Mouse (Mus musculus) C2C12 (cell line): ENCODE results near the gene Med12l. TPM values are rescaled to one million over a fixed set of nuclear protein-coding genes. Genes with fewer than 3 reads are reported as not detected.

Experiments
- H3K27me3 ChIP-seq: one replicate; pipeline ENCODE4 v1.6.1; 2011; ENCODE audit not compliant: control insufficient read depth, insufficient read depth, insufficient read length
- H3K36me3 ChIP-seq: one replicate; pipeline ENCODE4 v1.6.1; 2011; ENCODE audit not compliant: control insufficient read depth, insufficient read depth
- H3K4me3 ChIP-seq: one replicate; pipeline ENCODE4 v1.5.1; 2011; ENCODE audit warnings: mild to moderate bottlenecking, control low read depth; ENCODE audit not compliant: poor library complexity, insufficient read depth, severe bottlenecking
- H3K79me2 ChIP-seq: one replicate; pipeline ENCODE4 v1.6.1; 2011; ENCODE audit not compliant: control insufficient read depth, insufficient read depth
- H3K79me3 ChIP-seq: one replicate; pipeline ENCODE4 v1.6.1; 2011; ENCODE audit warnings: low read depth, control low read depth
- H3ac ChIP-seq: one replicate; pipeline ENCODE3; 2011; ENCODE audit warnings: low read depth; ENCODE audit not compliant: control insufficient read depth, insufficient read length
- CEBPB ChIP-seq: IDR thresholded peaks from one replicate; pipeline ENCODE4 v1.6.1; 2011; ENCODE audit warnings: low read depth, mild to moderate bottlenecking, control low read depth, moderate library complexity
- CTCF ChIP-seq: IDR thresholded peaks from one replicate; pipeline ENCODE4 v1.5.1; 2011; ENCODE audit not compliant: control insufficient read depth, insufficient read depth, insufficient read length
- FOSL1 ChIP-seq: IDR thresholded peaks from one replicate; pipeline ENCODE4 v1.8.0; 2011; ENCODE audit warnings: mild to moderate bottlenecking, low read length; ENCODE audit not compliant: poor library complexity, insufficient read depth, severe bottlenecking
- MAX ChIP-seq: IDR thresholded peaks from one replicate; pipeline ENCODE4 v1.6.1; 2011; ENCODE audit warnings: mild to moderate bottlenecking, control low read depth
- MYOD1 ChIP-seq: IDR thresholded peaks from one replicate; pipeline ENCODE4 v1.6.1; 2011; ENCODE audit warnings: low read depth; ENCODE audit not compliant: control insufficient read depth, insufficient read length
- MYOG ChIP-seq: IDR thresholded peaks from one replicate; pipeline ENCODE4 v1.6.1; 2011; ENCODE audit not compliant: control insufficient read depth, insufficient read length; ENCODE audit errors: extremely low read depth
- USF1 ChIP-seq: IDR thresholded peaks from one replicate; pipeline ENCODE4 v1.6.1; 2011; ENCODE audit warnings: low read depth, mild to moderate bottlenecking, control low read depth, moderate library complexity
- long read RNA-seq, 2 experiments: library from polyadenylated mRNA; unstranded; transcript quantifications; one replicate each; pipeline ENCODE4 v2.0.0; 2019 to 2020
- polyA plus RNA-seq: library from polyadenylated mRNA; unstranded; fragments of >200 nt; fragmentation: generic; extraction: Trizol; gene quantifications from one replicate; pipeline ENCODE4 v1.2.1, GENCODE M21; 2012; ENCODE audit warnings: missing spikeins

Gene Med12l
- not detected for polyA plus RNA-seq
- long read RNA-seq, experiment 1: 0 reads
- long read RNA-seq, experiment 2: 0 reads

DNA sequence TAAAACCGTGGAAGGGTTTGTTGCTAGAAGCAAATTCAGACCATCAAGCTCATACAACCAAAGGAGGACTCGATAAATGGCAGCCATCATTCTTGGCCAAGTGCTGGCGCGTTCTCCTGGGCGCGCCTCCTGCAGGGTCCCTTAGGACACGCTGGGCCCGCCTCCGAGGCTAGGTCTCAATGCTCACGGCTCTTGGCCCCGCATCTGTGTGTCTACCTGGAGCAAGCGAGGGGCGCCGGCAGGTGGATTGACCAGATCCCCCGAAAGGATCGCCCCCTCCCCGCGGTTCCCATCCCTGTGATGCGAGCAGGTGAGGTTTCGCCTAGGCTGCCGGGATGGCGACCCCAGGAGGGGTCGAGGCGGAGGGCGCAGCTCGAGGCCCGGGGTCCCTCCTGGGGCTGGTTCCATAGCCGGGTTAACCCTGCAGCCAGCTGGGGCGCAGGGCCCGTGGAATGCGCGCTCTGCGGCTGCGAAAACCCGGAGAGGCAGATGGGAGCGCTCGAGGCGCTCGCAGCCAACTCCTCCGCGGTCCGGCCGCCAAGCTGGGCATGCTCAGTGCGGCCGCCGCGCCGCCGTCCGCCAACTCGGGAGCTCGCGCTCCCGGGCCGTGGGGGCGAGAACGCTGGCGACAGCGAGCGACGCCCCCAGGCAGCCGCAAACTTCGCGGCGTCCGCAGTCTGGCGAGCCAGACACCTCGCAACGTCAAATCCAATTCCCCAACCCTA lies at the start of gene Med12l:
Gene Med12l (plus strand): TSS at position 555 of the 725 bp plus-strand sequence.
- Histone ChIP-seq H3ac (no peak within 1 kb of the TSS), H3K79me2 (no peaks in the 10 kb centered on the region), H3K36me3 (no peaks in the 10 kb centered on the region), H3K4me3 (no peak within 1 kb of the TSS), H3K79me3 (no peaks in the 10 kb centered on the region), H3K27me3 (peaks cover 15% of the 10 kb centered on the region)
- TF ChIP-seq FOSL1 (no peak), MYOD1 (no peak), MYOG (no peak), MAX (no peak), USF1 (no peak), CTCF (no peak), CEBPB (no peak)

DNA sequence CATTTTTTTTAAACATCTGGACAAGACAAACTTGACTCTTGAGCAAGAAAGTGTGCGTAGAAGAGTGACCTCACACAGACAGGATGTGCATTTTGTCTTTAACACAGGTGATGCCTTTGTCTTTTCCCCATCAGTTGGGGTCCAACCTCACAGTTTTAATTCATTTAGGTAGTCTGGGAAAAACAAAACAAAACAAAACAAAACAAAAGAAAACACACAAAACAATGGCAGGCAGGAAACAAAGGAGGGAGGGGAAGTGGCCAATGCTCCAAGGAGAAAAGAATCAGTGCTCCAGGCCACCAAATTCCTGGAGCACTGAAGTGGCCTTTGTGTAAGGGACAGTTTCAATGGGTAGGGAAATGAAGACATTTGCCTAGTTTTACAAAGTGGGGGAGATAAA lies 44.5 kb upstream of the Med12l start:
- Histone ChIP-seq H3K79me2 (no peaks in the 10 kb centered on the region), H3K79me3 (no peaks in the 10 kb centered on the region), H3K36me3 (no peaks in the 10 kb centered on the region), H3K4me3 (no peak overlapping the region), H3K27me3 (no peaks in the 10 kb centered on the region), H3ac (no peak overlapping the region)
- TF ChIP-seq USF1 (no peak), CTCF (no peak), MYOG (no peak), MAX (no peak), FOSL1 (no peak), MYOD1 (no peak), CEBPB (no peak)

DNA sequence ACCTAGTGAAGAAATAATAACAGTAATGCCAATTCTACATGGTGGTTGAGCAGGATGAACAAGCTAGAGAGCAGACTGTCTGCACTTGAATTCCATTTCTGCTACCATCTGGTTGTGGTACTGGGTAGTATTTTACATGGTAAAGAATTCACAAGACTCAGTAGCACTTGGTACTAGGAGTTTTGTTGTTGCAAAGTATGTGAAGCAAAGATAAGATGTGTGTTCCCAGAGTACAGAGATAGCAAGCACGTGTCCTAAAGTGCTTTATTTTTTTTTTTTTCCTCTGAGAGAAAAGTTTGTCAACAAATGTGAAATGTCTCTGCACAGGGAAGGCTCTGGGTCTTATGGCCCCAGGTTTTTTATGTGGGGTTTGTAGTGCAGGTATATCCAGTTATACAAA lies 28.2 kb upstream of the Med12l start:
- Histone ChIP-seq H3K27me3 (no peaks in the 10 kb centered on the region), H3ac (no peak overlapping the region), H3K36me3 (no peaks in the 10 kb centered on the region), H3K79me3 (no peaks in the 10 kb centered on the region), H3K4me3 (no peak overlapping the region), H3K79me2 (no peaks in the 10 kb centered on the region)
- TF ChIP-seq CTCF: no peak
- no peak for TF ChIP-seq USF1
- no peak for TF ChIP-seq CEBPB
- TF ChIP-seq FOSL1: no peak
- TF ChIP-seq MYOD1: no peak
- no peak for TF ChIP-seq MAX
- TF ChIP-seq MYOG: no peak

DNA sequence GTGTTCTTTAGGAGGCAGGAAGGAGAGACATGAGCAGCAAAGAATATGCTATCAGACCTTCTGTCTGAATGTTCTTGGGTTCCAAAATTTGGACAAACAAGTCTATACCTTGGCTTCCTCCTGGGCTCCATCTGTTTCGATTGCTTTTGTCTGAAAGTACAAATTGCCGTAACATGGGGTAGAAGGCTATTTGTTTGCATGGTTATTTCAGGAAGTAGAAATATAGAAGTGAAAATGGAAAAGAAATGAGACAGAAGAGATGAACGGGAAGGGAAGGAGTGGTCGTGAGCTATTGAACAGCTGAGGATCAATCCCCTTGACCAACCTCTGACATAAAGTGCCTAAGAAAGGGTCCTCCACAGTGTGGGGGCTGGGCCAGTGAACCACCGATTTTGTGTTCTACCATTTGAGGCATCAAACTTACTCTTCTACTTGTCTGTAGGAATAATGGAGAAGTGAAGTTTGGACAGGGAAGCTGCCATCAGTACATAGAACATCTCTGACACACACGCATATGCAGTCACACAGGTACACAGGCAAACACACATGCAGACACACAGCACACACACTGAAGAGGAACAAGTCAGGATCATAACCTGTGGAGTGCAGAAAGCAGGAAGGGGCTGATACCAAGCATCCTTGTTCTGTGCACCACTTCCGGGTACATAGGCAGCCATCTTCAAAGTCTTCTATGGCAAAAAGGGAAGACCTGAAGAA lies 27.6 kb upstream of the Med12l start:
- H3K27me3 ChIP-seq: no peaks in the 10 kb centered on the region
- H3K4me3 ChIP-seq: no peak overlapping the region
- no peaks in the 10 kb centered on the region for H3K79me2 ChIP-seq
- TF ChIP-seq CTCF (no peak), USF1 (no peak), MAX (no peak), MYOD1 (no peak), MYOG (no peak), FOSL1 (no peak), CEBPB (no peak)
- no peak overlapping the region for H3ac ChIP-seq
- no peaks in the 10 kb centered on the region for H3K36me3 ChIP-seq
- no peaks in the 10 kb centered on the region for H3K79me3 ChIP-seq

DNA sequence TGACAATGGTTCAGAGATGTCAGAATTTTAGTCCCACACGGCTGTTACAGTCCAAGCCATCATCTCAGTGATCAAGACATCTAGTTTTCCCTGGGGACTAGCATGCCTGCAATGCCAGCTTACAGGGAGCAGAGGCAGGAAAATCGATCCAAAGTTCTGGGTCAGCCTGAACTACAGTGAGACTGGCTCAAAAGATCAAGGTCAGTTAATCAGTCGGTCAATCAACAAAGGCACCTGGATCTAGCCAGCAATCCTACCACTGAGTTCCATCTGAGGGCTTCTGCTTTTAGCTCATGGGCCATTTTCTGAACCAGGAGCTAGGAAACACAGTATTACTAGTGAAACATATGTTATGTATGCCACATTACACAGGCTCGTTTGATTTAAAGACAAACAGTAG lies 25.0 kb upstream of the Med12l start:
- H3K4me3 ChIP-seq: no peak overlapping the region
- H3K79me3 ChIP-seq: no peaks in the 10 kb centered on the region
- H3K79me2 ChIP-seq: no peaks in the 10 kb centered on the region
- H3K27me3 ChIP-seq: no peaks in the 10 kb centered on the region
- no peak for TF ChIP-seq FOSL1
- no peak for TF ChIP-seq CTCF
- no peak for TF ChIP-seq MYOG
- no peak for TF ChIP-seq MYOD1
- TF ChIP-seq MAX: no peak
- H3K36me3 ChIP-seq: no peaks in the 10 kb centered on the region
- H3ac ChIP-seq: no peak overlapping the region
